Comparison of ENCODE assay signal across 25 mouse cellular contexts in genomic region chr6:55647771-55648280, GRCm38 (mm10). TPM values are rescaled to one million over a fixed set of nuclear protein-coding genes. Genes with fewer than 3 reads are reported as not detected.
DNase-seq lines count a peak whose midpoint lies in the region; ATAC-seq and TF ChIP-seq lines count a peak whose summit lies in the region.
"Had no signal": no experiment of that assay in that cellular context is flagged by ENCODE, and none has a peak within 500 bp of the region (broad histone marks: within the 10 kb centered on the region; RNA-seq: fewer than 3 reads in every experiment).

No protein-coding gene starts in this region.

- WGBS in forebrain, embryonic 15.5 days: 21% methylated on average over 8 of the region's 8 CpGs
- 30% methylated on average over 8 of the region's 8 CpGs for WGBS in limb, embryonic 13.5 days

- H3K4me2 ChIP-seq in forebrain, embryonic 15.5 days (replicated peaks): peak overlapping the region; percentile 22; the same call in 1 of the 2 replicates
- H3K4me2 ChIP-seq in limb, embryonic 13.5 days (replicated peaks): peak overlapping the region; percentile 29
- H3K4me2 ChIP-seq: lung, embryonic 15.5 days; midbrain, embryonic 12.5 days; stomach, embryonic 15.5 days had no signal

- H3K9me3 ChIP-seq in forebrain, embryonic 15.5 days: no peaks in the 10 kb centered on the region
- H3K9me3 ChIP-seq in limb, embryonic 13.5 days: no peaks in the 10 kb centered on the region
- H3K9me3 ChIP-seq: lung, embryonic 15.5 days; midbrain, embryonic 12.5 days; stomach, embryonic 15.5 days had no signal

- no peaks in the 10 kb centered on the region for H3K36me3 ChIP-seq in forebrain, embryonic 15.5 days
- H3K36me3 ChIP-seq in limb, embryonic 13.5 days: no peaks in the 10 kb centered on the region
- H3K36me3 ChIP-seq: lung, embryonic 15.5 days; midbrain, embryonic 12.5 days; stomach, embryonic 15.5 days had no signal

- peak; percentile 28; the same call in 1 of the 2 replicates for ATAC-seq in frontal cortex, adult (ENCODE audit: low TSS enrichment)
- ATAC-seq in forebrain, embryonic 15.5 days (replicated peaks): peak; percentile 46
- no peak; the same call in 1 of the 2 replicates for ATAC-seq in limb, embryonic 13.5 days (ENCODE audit: low FRiP score, low read depth)
- ATAC-seq: CD4-positive, CD25-positive, alpha-beta regulatory T cell, adult 4 months; inflammation-experienced regulatory T-cells, adult 6 months; Patski had no signal

- H3K9ac ChIP-seq in forebrain, embryonic 15.5 days (replicated peaks): peak overlapping the region; percentile 26
- H3K9ac ChIP-seq in limb, embryonic 13.5 days: no peak overlapping the region
- H3K9ac ChIP-seq: liver, embryonic 14.5 days; lung, embryonic 15.5 days; midbrain, embryonic 12.5 days; stomach, embryonic 15.5 days had no signal

- H3K27ac ChIP-seq in layer of hippocampus, adult 2 months: 0 out of 2 replicates have a peak overlapping the region, but pooled peaks have one; percentile 19
- peak overlapping the region; percentile 94 for H3K27ac ChIP-seq in forebrain, embryonic 15.5 days (replicated peaks)
- no peak overlapping the region for H3K27ac ChIP-seq in limb, embryonic 13.5 days
- H3K27ac ChIP-seq: liver, embryonic 14.5 days; lung, embryonic 15.5 days; stomach, embryonic 15.5 days had no signal

- H3K4me1 ChIP-seq in forebrain, embryonic 15.5 days: peaks cover 53% of the 10 kb centered on the region
- peaks cover 52% of the 10 kb centered on the region for H3K4me1 ChIP-seq in limb, embryonic 13.5 days
- H3K4me1 ChIP-seq: stomach, embryonic 15.5 days had no signal

- no peak overlapping the region for H3K4me3 ChIP-seq in layer of hippocampus, adult 2 months
- 0 out of 2 replicates have a peak overlapping the region, but pooled peaks have one; percentile 3 for H3K4me3 ChIP-seq in forebrain, embryonic 15.5 days
- no peak overlapping the region for H3K4me3 ChIP-seq in limb, embryonic 13.5 days
- H3K4me3 ChIP-seq: lung, embryonic 15.5 days; midbrain, embryonic 12.5 days; stomach, embryonic 15.5 days had no signal

- no peak for TF ChIP-seq CTCF in layer of hippocampus, adult 2 months (conservative IDR thresholded peaks at IDR 0.05)

- H3K27me3 ChIP-seq in forebrain, embryonic 15.5 days: no peaks in the 10 kb centered on the region
- H3K27me3 ChIP-seq in limb, embryonic 13.5 days: no peaks in the 10 kb centered on the region
- H3K27me3 ChIP-seq: lung, embryonic 15.5 days; midbrain, embryonic 12.5 days; stomach, embryonic 15.5 days had no signal

- DNase-seq in frontal cortex, postnatal 14 days (ENCODE audit: low spot score in 2 of 2): no peak
- DNase-seq in layer of hippocampus, adult 2 months (ENCODE audit: low spot score in 2 of 2): no peak
- DNase-seq in layer of hippocampus, adult 11-12 months (ENCODE audit: low spot score): no peak
- DNase-seq in gastrocnemius, adult 8-10 months (ENCODE audit: low spot score in 2 of 2): no peak
- no peak for DNase-seq in adrenal gland, adult 8-10 months
- DNase-seq: adrenal gland, postnatal 14 days; cerebellum, adult 8-10 months; gastrocnemius, postnatal 36 days; heart, postnatal 14 days; kidney, adult 2 months; kidney, postnatal 25 days; lung, postnatal 4 days; thymus, adult 2 months had no signal

RNA-seq across cellular contexts. Expression of gene Neurod6, which starts 33.2 kb away (rescaled TPM):
- total RNA-seq in layer of hippocampus, adult 2 months (2021): 100 to 1,000 TPM; 170 to 200 TPM
- polyA plus RNA-seq in forebrain, embryonic 15.5 days (2015; fragmentation: Nextera tagmentation; extraction: Ambion mirVana): 467 and 475 TPM in 2 replicates
- 0.28 TPM in 1 of 2 replicates, not detected in the other for polyA plus RNA-seq in limb, embryonic 13.5 days (2015; fragmentation: Nextera tagmentation; extraction: Ambion mirVana)
- not detected for total RNA-seq in gastrocnemius, adult 8-10 months (2022)
- not detected for total RNA-seq in adrenal gland, adult 8-10 months (2022)
- total RNA-seq: adrenal gland, postnatal 14 days; ES-E14; gastrocnemius, postnatal 36 days; heart, postnatal 14 days had no signal
- polyA plus RNA-seq: CD4-positive, CD25-positive, alpha-beta regulatory T cell, adult 4 months; inflammation-experienced regulatory T-cells, adult 6 months; kidney, adult 2 months; liver, embryonic 14.5 days; Patski; thymus, adult 2 months; urinary bladder, adult 2 months had no signal

Comparison
In these comparisons a context has a peak if more than half of its experiments do, and no peak if none do; other contexts are left out.
1. RNA of gene Neurod6, which starts 33.2 kb away (total RNA-seq): 170 to 200 TPM in layer of hippocampus, adult 2 months; not detected in adrenal gland, adult 8-10 months and not detected in gastrocnemius, adult 8-10 months; every median in the first group is over 100 times any median in the second.